Mouse (Mus musculus) neural tube, embryonic 11.5 days (tissue): ENCODE measurements around the gene Hspa4. TPM values are rescaled to one million over a fixed set of nuclear protein-coding genes. Genes with fewer than 3 reads are reported as not detected.

Experiments used
- polyA plus RNA-seq: library from polyadenylated mRNA; unstranded; fragments of >200 nt; fragmentation: Nextera tagmentation; extraction: Ambion mirVana; gene quantifications from 2 replicates; pipeline ENCODE4 v1.2.1, GENCODE M21; 2014

Hspa4 gene
- polyA plus RNA-seq, 1 experiment from 2014 or later: 115 TPM

Other genes starting within 250 kb of the Hspa4 start
- gene Zcchc10, start 24.2 kb upstream of the Hspa4 start, polyA plus RNA-seq: 24.8 and 28.5 TPM in 2 replicates
- 39.7 and 47.8 TPM in 2 replicates for gene Aff4, start 50.4 kb upstream of the Hspa4 start, polyA plus RNA-seq
- not detected in 2 replicates for gene Leap2, start 122.7 kb upstream of the Hspa4 start, polyA plus RNA-seq
- 559 and 570 TPM in 2 replicates for gene Uqcrq, start 130.4 kb upstream of the Hspa4 start, polyA plus RNA-seq
- 2.6 and 2.7 TPM in 2 replicates for gene Gdf9, start 130.6 kb upstream of the Hspa4 start, polyA plus RNA-seq
- not detected in 2 replicates for gene Gm10447, start 156.7 kb upstream of the Hspa4 start, polyA plus RNA-seq
- gene Shroom1, start 156.7 kb upstream of the Hspa4 start, polyA plus RNA-seq: 1.5 and 3.1 TPM in 2 replicates
- gene Gm9837, start 170.0 kb upstream of the Hspa4 start, polyA plus RNA-seq: not detected in 2 replicates
- not detected in 2 replicates for gene Gm9945, start 179.7 kb upstream of the Hspa4 start, polyA plus RNA-seq
- gene Sowaha, start 179.8 kb upstream of the Hspa4 start, polyA plus RNA-seq: 0.12 and 0.17 TPM in 2 replicates
- 21.5 and 21.8 TPM in 2 replicates for gene Sept8, start 218.8 kb upstream of the Hspa4 start, polyA plus RNA-seq